Mouse (Mus musculus) lung, postnatal 0 days (tissue): ENCODE measurements around the gene Trp73.

Experiments
- CTCF ChIP-seq: IDR thresholded peaks from 2 replicates; pipeline ENCODE4 v1.5.1; 2016; ENCODE audit warnings: antibody characterized with exemption, mild to moderate bottlenecking
- EP300 ChIP-seq: IDR thresholded peaks from 2 replicates; pipeline ENCODE4 v1.6.1; 2016; ENCODE audit warnings: antibody characterized with exemption, mild to moderate bottlenecking, control low read depth

DNA sequence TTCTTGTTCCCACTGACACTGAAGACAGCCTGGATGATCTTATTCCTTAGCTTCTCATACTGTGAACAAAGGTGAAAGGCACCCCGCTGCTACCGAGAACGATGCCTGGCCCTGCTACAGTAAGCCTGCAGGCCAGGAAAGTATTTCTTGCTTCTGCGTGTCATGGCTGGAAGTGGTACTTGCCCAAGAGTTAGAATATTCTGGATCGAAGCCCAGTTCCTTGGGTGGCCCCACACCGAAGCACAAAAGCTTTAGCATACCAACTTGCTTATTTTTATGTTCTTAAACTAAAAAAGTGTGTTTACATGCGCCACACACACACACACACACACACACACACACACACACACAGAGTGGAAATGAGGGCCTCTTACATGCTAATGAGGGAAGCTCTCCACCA is 111.9 kb downstream of the Trp73 start:
- TF ChIP-seq EP300 (no peak), CTCF (no peak)
